Mouse (Mus musculus) cerebellum, adult 9-11 months (tissue): ENCODE results near the gene Polr3h.
"Not testable (repeated sequence)": the region's sequence is repeated elsewhere in the genome, so short reads cannot be mapped to it uniquely, and the experiment has no call there.

ENCODE experiments used
- DNase-seq: peaks from one replicate; pipeline ENCODE4 v3.0.0; 2022

Gene Polr3h

GRCm38 (mm10) chr15:81925760-81926445 is at the start of gene Polr3h:
Gene Polr3h (minus strand): TSS chr15:81926240.
- DNase-seq: peak; percentile 95

DNA sequence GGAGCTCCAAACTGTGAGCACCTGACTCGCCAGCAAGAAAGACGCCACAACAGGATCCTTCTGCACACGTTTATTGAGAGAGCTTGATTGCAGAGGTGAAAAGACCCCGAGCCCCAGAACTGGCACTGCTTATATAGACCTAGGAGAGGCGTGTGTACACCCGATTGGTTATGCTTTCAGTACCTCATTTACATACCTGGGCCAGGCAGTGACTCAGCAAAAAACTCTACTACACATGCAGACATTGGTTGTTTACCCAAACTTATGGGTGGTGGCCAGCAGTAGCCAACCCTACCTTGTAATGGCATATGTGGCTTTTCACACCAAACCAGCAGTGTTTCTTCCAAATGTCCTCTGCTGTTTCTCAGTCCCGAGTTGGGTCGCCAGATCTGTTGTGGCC is 49.1 kb upstream of the Polr3h start:
- not testable (repeated sequence) for DNase-seq

GRCm38 (mm10) chr15:81970498-81970897 is 44.5 kb upstream of the Polr3h start:
- DNase-seq: not testable (repeated sequence)

DNA sequence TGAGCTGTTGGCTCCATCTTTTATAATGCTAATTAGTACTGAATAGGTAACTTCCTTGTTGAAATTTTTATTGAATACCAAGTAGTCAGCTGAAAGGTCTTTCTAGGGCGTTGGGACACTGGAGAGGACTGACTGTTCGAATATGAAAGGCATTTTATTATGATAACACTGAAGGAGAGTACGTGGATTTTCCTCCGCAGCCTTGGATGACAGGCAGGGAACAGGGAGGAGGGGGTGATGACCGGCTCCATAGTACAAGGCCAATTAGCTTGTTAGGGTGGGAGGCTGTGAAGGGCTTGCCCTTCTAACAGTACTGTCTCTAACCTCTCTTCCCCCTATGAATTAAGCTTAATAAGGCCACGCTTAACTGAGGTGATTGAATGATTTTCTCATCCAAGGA is 43.6 kb upstream of the Polr3h start:
- DNase-seq: not testable (repeated sequence)

DNA sequence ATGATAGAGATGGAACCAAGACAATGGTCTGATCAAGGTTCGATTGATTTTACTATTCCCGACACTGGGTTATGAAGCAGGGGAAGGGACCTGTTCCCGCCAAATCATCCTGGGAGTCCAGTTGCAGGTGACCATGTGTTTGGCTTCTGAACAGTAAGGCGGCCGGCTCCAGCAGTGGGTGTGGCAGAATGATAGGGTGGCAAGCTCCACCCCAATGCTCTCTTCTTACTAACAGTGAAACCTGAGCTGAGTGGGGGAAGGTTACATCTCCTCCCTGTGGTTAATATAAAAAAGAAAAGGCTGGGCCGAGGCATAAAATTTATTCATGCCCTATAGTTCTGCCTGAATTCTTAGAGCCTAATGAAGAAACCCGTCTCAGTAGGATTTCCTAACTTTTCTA is 43.1 kb upstream of the Polr3h start:
- DNase-seq: no peak

DNA sequence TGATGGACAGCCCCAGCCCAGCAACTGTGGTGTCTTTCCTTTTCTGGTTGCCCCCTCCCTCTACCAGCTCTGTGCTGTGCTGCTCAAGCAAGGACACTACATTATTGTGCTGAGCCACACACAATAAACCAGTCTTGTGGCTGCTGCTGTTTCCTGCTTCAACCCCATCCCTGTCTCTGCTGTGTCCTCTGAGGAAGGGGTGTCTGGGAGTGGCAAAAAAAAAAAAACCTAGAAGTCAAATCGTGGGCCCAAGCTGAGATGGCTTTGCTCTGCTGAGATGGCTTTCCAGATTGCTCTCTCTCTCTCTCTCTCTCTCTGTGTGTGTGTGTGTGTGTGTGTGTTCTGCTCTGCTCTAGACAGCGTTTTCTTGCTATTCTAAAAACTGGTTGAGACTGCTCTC is 42.4 kb upstream of the Polr3h start:
- DNase-seq: no peak

DNA sequence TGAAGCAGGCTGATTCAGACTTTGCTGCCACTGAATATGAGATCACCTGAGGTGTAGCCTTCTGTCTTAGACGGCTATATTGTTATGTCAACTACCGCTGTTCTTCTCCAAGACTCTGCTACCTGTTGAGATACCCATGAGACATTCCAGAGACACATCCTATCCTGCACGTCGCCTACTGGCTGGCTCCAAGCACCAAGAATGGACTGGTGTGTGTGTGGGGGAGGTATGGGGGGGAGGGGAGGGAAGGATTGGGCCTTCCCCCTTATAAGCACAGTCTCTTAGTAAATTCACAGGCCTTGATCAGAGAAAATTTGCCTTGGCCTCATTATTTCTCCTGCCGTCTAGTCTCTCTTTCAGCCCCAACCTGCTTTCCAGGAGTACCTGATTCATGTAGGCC is 41.8 kb upstream of the Polr3h start:
- DNase-seq: no peak

- no peak for DNase-seq
These were observed 40.2 kb upstream of the Polr3h start for GRCm38 (mm10) chr15:81966062-81966829.

GRCm38 (mm10) chr15:81964980-81965545 is 39.0 kb upstream of the Polr3h start:
- no peak for DNase-seq

- no peak for DNase-seq
These were observed 38.2 kb upstream of the Polr3h start for GRCm38 (mm10) chr15:81964262-81964661.

- no peak for DNase-seq
These were observed 35.0 kb upstream of the Polr3h start for GRCm38 (mm10) chr15:81961078-81961451.

GRCm38 (mm10) chr15:81960171-81961077 is 34.4 kb upstream of the Polr3h start, which contains the start of gene Pmm1:
Gene Pmm1 (minus strand): TSS chr15:81960930.
- peak; percentile 99 for DNase-seq

DNA sequence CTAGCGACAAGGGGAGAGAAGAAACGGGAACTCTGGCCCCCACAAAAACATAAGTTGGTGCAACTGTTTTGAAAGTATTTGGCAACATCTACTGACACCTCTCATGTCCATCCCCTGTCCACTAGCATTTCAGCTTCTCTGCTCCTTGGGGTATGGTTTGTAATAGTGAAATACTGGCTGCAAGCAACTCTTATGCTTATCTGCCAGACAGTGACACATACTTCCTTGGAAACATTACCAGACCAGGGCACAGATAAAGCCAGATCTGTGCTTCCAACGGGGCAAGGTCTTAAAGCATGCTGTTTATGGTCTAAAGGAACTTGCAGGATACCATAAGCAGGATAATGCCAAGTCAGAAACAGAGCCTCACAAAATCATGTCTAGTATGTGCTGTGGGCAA is 32.9 kb upstream of the Polr3h start:
- peak; percentile 16 for DNase-seq

GRCm38 (mm10) chr15:81957598-81957997 is 31.6 kb upstream of the Polr3h start:
- DNase-seq: no peak

- peak; percentile 62 for DNase-seq
These were observed 30.4 kb upstream of the Polr3h start for GRCm38 (mm10) chr15:81956457-81956856.

DNA sequence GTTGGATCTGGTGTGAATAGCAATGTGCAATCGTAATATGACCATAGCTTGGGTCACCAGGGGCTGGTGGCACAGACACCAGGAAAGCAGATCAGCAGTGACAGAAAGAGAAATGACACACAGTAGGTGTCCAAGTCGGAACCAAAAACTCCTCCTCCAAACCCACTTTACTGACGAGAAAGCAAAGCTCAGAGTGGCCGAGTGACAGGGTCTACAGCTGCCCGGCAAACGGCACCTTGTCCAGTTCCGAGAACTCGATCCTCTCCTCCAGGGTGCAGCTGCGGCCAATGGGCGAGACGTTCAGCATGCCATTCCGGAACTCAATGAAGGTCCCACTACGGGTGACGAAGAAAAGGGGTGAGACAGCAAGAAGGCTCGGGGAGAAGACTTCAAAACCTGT is 29.4 kb upstream of the Polr3h start:
- peak; percentile 31 for DNase-seq

GRCm38 (mm10) chr15:81954716-81955115 is 28.7 kb upstream of the Polr3h start:
- no peak for DNase-seq

DNA sequence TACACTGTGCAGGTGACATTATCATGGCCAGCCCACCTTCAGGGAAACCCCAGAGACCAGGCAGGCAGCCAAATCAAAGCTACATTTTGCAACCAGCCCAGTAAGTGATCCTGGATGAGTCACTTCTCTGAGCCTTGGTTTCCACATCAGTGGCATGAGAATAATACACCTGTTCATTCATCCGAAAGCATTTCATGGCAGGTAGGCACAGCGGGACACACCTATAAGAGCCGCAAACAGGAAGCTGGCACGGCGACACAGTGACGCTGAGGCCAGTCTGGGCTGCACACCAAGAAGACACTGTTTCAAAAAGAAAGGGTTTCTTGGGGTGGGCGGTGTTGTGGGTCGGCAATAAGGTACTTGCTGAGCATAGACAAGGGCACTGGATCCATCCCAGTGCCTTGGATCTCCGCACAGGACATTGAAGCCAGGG is 28.1 kb upstream of the Polr3h start:
- peak; percentile 68 for DNase-seq

DNA sequence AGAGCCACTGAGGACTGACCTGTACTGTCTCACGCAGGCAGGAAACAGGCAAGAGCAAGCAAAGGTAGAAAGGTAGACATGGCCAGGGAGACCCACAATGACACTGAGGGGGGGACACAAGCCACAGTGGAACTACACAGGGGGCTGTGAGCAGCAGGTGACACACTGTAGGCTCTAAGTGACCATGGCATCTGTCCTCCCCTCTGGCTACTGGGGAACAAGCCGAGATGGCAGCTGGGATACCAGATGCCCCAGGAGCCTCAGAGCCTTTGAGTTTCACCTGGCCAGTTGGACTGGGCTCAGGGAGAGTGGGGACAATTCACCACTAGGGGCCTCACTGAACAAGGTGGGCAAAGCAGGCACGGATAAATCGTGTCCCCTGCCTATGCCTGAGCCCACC is 26.3 kb upstream of the Polr3h start:
- DNase-seq: peak; percentile 44

GRCm38 (mm10) chr15:81951159-81951558 is 25.1 kb upstream of the Polr3h start:
- DNase-seq: peak; percentile 21

DNA sequence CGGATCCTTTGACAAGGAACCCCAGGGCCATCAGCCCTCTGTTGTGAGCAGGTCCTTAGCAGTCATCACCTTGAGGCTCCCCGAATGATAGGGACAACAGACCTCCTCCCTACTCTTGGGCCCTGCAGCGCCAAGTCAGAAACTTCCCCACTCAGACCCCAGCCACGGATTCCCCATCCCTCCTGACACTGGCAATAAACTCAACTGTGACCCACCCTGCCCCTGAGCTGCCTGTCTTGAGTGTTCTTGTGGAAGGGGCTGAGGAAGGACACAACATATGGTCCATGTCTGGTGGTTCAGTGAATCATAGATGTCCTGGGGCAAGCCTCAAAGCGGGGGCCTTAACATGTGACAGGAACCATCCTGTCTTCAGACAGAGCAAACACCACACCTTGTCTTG is 24.7 kb upstream of the Polr3h start:
- no peak for DNase-seq

- DNase-seq: peak; percentile 15
These were observed 23.6 kb upstream of the Polr3h start for GRCm38 (mm10) chr15:81949476-81950131.
